Mouse (Mus musculus): ENCODE results near the gene Selenov.

DNA sequence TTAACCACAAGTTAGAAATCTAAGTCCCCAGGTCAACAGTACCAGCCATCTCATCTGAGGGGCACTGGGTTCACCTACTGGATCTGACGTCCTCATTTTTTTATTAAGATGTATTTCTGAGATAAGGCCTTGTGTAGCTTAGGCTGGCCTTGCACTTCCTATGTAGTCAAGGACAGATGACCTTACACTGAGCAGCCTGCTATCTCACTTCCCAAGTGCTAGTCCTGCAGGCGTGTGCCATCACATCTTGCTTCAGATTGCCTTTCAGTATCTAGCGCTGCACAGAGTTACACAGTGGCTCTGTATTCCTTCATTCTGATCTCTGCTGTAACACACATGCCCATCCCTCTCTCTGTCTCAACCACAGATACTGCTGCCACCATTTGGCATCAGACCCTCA lies 27.1 kb upstream of the Selenov start:
- TF ChIP-seq CTCF (conservative IDR thresholded peaks at IDR 0.05; ENCODE audit: insufficient read depth, insufficient read length, low read depth, low read length) (no peak), POLR2A (IDR thresholded peaks at IDR 0.05; ENCODE audit: low read depth, low read length) (no peak)
